Comparison of ENCODE assay signal across 8 mouse cellular contexts in genomic region chr2:18821451-18822379, GRCm38 (mm10).
DNase-seq lines count a peak whose midpoint lies in the region; ATAC-seq lines count a peak whose summit lies in the region.

No protein-coding gene starts in this region.

- no peak overlapping the region for H3K27ac ChIP-seq in intestine, embryonic 14.5 days (ENCODE audit: low read depth)
- H3K27ac ChIP-seq in liver, embryonic 16.5 days (ENCODE audit: low read length): peak overlapping the region; percentile 29; the same call in 1 of the 2 replicates

- H3K4me2 ChIP-seq in intestine, embryonic 14.5 days (ENCODE audit: low read length): peak overlapping the region; percentile 38
- peak overlapping the region; percentile 65 for H3K4me2 ChIP-seq in liver, embryonic 16.5 days (ENCODE audit: low read depth, low read length)

- ATAC-seq in intestine, embryonic 14.5 days (replicated peaks; ENCODE audit: low FRiP score, low TSS enrichment, low read depth): 0 out of 2 replicates have a peak, but pooled peaks have one; percentile 32
- ATAC-seq in liver, embryonic 16.5 days (ENCODE audit: low read depth): peak; percentile 39

- no peaks in the 10 kb centered on the region for H3K27me3 ChIP-seq in intestine, embryonic 14.5 days (replicated peaks; ENCODE audit: control insufficient read depth, insufficient read depth, low read length)
- no peaks in the 10 kb centered on the region for H3K27me3 ChIP-seq in liver, embryonic 16.5 days (ENCODE audit: control insufficient read depth, insufficient read depth, low read depth, low read length)

- no peaks in the 10 kb centered on the region for H3K36me3 ChIP-seq in intestine, embryonic 14.5 days (ENCODE audit: control insufficient read depth, insufficient read depth, low read length)
- no peaks in the 10 kb centered on the region for H3K36me3 ChIP-seq in liver, embryonic 16.5 days (ENCODE audit: control insufficient read depth, insufficient read depth)

- DNase-seq in CD4-positive, CD25-positive, alpha-beta regulatory T cell, adult 2 months (ENCODE audit: low read depth, low spot score): peak; percentile 89
- DNase-seq in c-Kit-positive CD71-positive TER-119-positive erythroid progenitor cells, embryonic 14.5 days (ENCODE audit: low spot score): peak; percentile 22
- DNase-seq in gastrocnemius, postnatal 25 days: peak; percentile 28
- peak; percentile 69 for DNase-seq in intestine, embryonic 14.5 days (ENCODE audit: low spot score)
- peak; percentile 40 for DNase-seq in neural tube, embryonic 10.5 days (ENCODE audit: extremely low spot score, low spot score)
- DNase-seq in yolk sac, embryonic 10.5 days (ENCODE audit: low spot score): peak; percentile 19
- DNase-seq in frontal cortex, postnatal 14 days (ENCODE audit: low spot score in 2 of 2): no peak

- H3K9me3 ChIP-seq in intestine, embryonic 14.5 days (ENCODE audit: control insufficient read depth, low read length): no peaks in the 10 kb centered on the region
- H3K9me3 ChIP-seq in liver, embryonic 16.5 days (replicated peaks; ENCODE audit: control insufficient read depth, low read length): no peaks in the 10 kb centered on the region

- 51% methylated on average over 18 of the region's 18 CpGs for WGBS in intestine, embryonic 14.5 days
- 20% methylated on average over 18 of the region's 18 CpGs for WGBS in liver, embryonic 16.5 days (ENCODE audit: insufficient replicate concordance)

- H3K9ac ChIP-seq in intestine, embryonic 14.5 days (ENCODE audit: low read length): no peak overlapping the region
- H3K9ac ChIP-seq in liver, embryonic 16.5 days (ENCODE audit: low read depth, low read length): peak overlapping the region; percentile 2; the same call in 1 of the 2 replicates

- H3K4me1 ChIP-seq in intestine, embryonic 14.5 days (replicated peaks; ENCODE audit: control insufficient read depth, insufficient read depth, low read length): peaks cover 14% of the 10 kb centered on the region
- H3K4me1 ChIP-seq in liver, embryonic 16.5 days (ENCODE audit: control insufficient read depth, low read depth, low read length): peaks cover 5% of the 10 kb centered on the region

- H3K4me3 ChIP-seq in intestine, embryonic 14.5 days (ENCODE audit: low read depth, low read length): peak overlapping the region; percentile 12; the same call in 1 of the 2 replicates
- H3K4me3 ChIP-seq in liver, embryonic 16.5 days (ENCODE audit: low read depth, low read length): peak overlapping the region; percentile 54

Comparison
In these comparisons a context has a peak if more than half of its experiments do, and no peak if none do; other contexts are left out.
1. DNase-seq: peak in CD4-positive, CD25-positive, alpha-beta regulatory T cell, adult 2 months (single experiment), c-Kit-positive CD71-positive TER-119-positive erythroid progenitor cells, embryonic 14.5 days (single experiment), gastrocnemius, postnatal 25 days (single experiment), intestine, embryonic 14.5 days (single experiment), neural tube, embryonic 10.5 days (single experiment) and yolk sac, embryonic 10.5 days (single experiment); none in frontal cortex, postnatal 14 days (0 of 2).